Mouse (Mus musculus) ovary, postnatal 10 days (tissue): ENCODE results near the gene Bpifb9b.
"Not testable (repeated sequence)": the region's sequence is repeated elsewhere in the genome, so short reads cannot be mapped to it uniquely, and the experiment has no call there.

Source experiments
- DNase-seq: peaks from one replicate; pipeline ENCODE4 v3.0.0; 2022; ENCODE audit warnings: low spot score

Gene Bpifb9b

GRCm38 (mm10) chr2:154306927-154307326 lies at the start of gene Bpifb9b:
Bpifb9b (plus strand) TSS chr2:154307227.
- not testable (repeated sequence) for DNase-seq

GRCm38 (mm10) chr2:154257554-154257953 lies 49.5 kb upstream of the Bpifb9b start, which contains the start of gene Bpifb9a:
Bpifb9a (plus strand) TSS chr2:154257854.
- not testable (repeated sequence) for DNase-seq

- not testable (repeated sequence) for DNase-seq
These were observed 42.6 kb upstream of the Bpifb9b start for GRCm38 (mm10) chr2:154264397-154264796.

- DNase-seq: not testable (repeated sequence)
These were observed 15.2 kb upstream of the Bpifb9b start for GRCm38 (mm10) chr2:154291866-154292265.

- DNase-seq: no peak
These were observed 14.2 kb upstream of the Bpifb9b start for GRCm38 (mm10) chr2:154292833-154293232.

- DNase-seq: not testable (repeated sequence)
These were observed 12.3 kb upstream of the Bpifb9b start for GRCm38 (mm10) chr2:154294746-154295145.

- DNase-seq: no peak
These were observed 6.5 kb upstream of the Bpifb9b start for GRCm38 (mm10) chr2:154300496-154300895.

- DNase-seq: no peak
These were observed 5.3 kb upstream of the Bpifb9b start for GRCm38 (mm10) chr2:154301763-154302162.

GRCm38 (mm10) chr2:154304604-154305003 lies 2.4 kb upstream of the Bpifb9b start:
- not testable (repeated sequence) for DNase-seq

GRCm38 (mm10) chr2:154313771-154314170 lies 6.7 kb downstream of the Bpifb9b start:
- not testable (repeated sequence) for DNase-seq

GRCm38 (mm10) chr2:154326852-154327251 lies 19.8 kb downstream of the Bpifb9b start:
- no peak for DNase-seq

- DNase-seq: no peak
These were observed 28.5 kb downstream of the Bpifb9b start for GRCm38 (mm10) chr2:154335572-154335971.

- no peak for DNase-seq
These were observed 31.1 kb downstream of the Bpifb9b start for GRCm38 (mm10) chr2:154338161-154338560.

GRCm38 (mm10) chr2:154339356-154339755 lies 32.3 kb downstream of the Bpifb9b start:
- no peak for DNase-seq

GRCm38 (mm10) chr2:154348152-154348551 lies 41.1 kb downstream of the Bpifb9b start:
- no peak for DNase-seq

- not testable (repeated sequence) for DNase-seq
These were observed 47.0 kb downstream of the Bpifb9b start for GRCm38 (mm10) chr2:154354000-154354425.

GRCm38 (mm10) chr2:154367510-154367909 lies 60.5 kb downstream of the Bpifb9b start:
- no peak for DNase-seq
